Mouse (Mus musculus) bone marrow macrophage, adult 2 months (primary cell): Measurements from ENCODE around the gene Cltb.

Experiments used
- CTCF ChIP-seq: IDR thresholded peaks from 2 replicates; pipeline ENCODE4 v1.5.1; 2012; ENCODE audit warnings: low read depth, mild to moderate bottlenecking, low read length, moderate library complexity
- POLR2A ChIP-seq: IDR thresholded peaks from 2 replicates; pipeline ENCODE4 v1.6.1; 2012; ENCODE audit warnings: mild to moderate bottlenecking, low read depth, low read length, borderline replicate concordance

GRCm38 (mm10) chr13:54610972-54611754 is at the start of gene Cltb:
- TF ChIP-seq POLR2A: no peak
- no peak for TF ChIP-seq CTCF
